Mouse (Mus musculus): ENCODE data around the gene Stk24.

The Stk24 gene

GRCm38 (mm10) chr14:121263912-121264311, 115.9 kb downstream of the Stk24 start:
- in situ Hi-C loops (cut with MseI, MboI) = no loop called here

- in situ Hi-C loops (cut with MseI, MboI) = no loop called here
These were observed 117.2 kb downstream of the Stk24 start for GRCm38 (mm10) chr14:121262606-121263005.

- in situ Hi-C loops (cut with MseI, MboI) = no loop called here
These were observed 118.5 kb downstream of the Stk24 start for GRCm38 (mm10) chr14:121261229-121261879.

DNA sequence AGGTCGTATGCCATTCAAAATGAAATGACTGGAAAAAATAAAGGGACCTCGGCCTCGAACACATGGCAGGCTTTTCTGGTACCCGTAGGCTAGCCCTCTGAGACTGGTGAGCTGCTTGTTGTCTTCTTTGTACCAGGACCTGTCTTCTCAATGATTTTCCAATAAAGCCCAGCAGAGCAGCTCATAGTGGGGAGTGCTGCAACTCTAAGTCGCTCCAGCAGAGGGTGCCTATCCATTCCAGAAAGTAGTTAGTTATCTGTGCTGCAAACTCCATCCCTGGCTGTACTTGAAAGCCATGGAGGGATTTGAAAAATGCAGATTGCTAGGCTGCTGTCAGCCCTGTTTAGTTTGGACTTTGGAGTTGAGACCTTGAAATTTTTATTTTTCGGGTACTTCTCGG, 120.0 kb downstream of the Stk24 start:
- in situ Hi-C loops (cut with MseI, MboI) = no loop called here

DNA sequence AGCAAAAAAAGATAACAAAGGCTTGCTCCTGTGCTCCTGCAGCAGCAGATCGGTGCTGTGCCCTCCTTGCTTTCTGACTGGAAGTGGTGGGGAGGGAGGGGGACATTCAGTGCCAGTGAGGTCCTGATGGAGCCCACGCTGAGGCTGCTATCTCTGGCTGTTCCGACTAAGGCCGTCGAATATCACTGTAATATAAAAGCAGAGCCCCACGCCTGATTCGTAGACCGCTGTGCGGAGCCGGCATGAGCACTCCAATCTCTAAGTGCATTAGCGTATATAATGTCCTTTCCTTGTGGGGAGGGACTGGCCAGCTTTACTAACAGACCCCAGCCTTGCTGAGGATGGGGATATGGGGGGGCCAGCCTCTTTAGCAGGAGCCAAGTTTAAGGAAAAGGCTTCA, 120.5 kb downstream of the Stk24 start:
- in situ Hi-C loops (cut with MseI, MboI) = no loop called here

GRCm38 (mm10) chr14:121256896-121257295, 122.9 kb downstream of the Stk24 start:
- in situ Hi-C loops (cut with MseI, MboI) = no loop called here

DNA sequence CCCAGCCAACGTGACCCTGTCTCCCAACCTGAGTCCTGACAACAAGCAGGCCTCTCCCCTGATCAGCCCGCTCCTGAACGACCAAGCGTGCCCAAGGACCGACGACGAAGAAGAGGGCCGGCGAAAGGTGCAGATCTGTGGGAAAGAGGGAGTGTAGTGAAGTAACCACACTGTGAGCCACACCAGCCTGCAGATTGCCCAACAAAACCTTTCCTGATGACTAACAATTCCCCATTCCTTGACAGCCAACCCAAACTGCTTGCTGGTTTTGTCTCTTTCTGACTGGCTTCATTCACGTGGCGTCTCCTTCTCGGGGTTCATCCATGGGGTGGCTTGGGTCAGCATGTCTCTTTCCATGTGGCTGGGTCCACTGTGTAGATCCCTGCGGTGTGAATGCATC, 124.3 kb downstream of the Stk24 start:
- in situ Hi-C loops (cut with MseI, MboI) = no loop called here

- in situ Hi-C loops (cut with MseI, MboI) = no loop called here
These were observed 124.9 kb downstream of the Stk24 start for GRCm38 (mm10) chr14:121254869-121255268.

DNA sequence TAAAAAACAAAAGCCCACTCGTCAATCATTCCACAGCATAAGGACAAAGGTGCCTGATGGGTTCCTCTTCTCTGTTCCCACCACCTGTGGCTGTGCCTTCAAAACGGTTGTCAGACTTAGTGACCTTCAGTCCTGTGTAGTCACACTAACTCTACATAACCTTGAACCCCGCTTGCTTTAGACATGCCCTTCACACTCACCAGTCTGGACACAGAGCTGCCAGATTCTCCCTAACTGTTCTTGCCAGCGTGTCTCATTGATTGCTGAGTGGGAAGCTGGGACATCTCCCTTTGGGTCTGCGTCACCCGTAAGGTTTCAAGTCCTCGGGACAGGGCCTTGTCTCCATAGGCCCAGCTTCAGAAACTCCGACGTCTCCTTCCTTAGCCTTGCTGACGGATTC, 127.3 kb downstream of the Stk24 start:
- in situ Hi-C loops (cut with MseI, MboI) = no loop called here

DNA sequence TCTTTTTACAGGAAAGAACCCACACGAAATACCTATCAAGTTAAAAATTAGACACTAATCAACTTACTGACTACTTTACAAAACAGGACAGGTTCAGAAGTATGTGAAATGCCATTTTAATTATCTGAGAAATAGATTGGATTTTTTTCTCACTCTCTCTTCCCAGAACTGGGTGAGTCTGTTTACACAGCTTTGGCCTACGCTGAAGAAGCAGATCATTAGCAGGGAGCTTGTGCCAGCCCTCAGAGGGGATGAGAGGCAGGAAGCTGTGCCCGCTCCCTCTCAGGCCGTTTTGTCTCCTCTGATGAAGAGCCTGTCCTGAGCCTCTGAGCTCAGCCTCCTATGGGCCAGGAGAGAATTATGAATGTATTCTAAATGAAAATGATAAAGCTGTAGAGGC, 128.1 kb downstream of the Stk24 start:
- in situ Hi-C loops (cut with MseI, MboI) = no loop called here

GRCm38 (mm10) chr14:121251099-121251498, 128.7 kb downstream of the Stk24 start:
- in situ Hi-C loops (cut with MseI, MboI) = no loop called here

DNA sequence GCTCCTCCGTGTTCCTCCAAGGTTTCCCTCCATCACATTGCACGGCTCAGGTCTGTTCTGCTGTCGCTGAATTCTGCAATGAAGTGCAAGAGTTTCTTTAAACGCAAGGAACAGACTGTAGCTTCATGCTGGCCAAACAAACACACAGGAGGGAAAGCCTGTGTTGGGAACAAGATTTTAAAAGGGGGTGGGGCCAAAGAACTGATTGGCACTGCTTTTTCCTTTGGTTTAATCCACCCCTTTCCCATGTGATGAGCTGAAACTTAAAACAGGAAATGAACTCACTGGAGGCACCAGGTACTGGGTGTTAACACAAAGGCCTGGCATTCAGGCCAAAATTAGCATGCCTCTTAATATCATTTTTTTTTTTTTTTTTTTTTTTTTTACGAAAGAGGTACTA, 131.5 kb downstream of the Stk24 start:
- in situ Hi-C loops (cut with MseI, MboI) = no loop called here

GRCm38 (mm10) chr14:121247287-121247686, 132.5 kb downstream of the Stk24 start:
- in situ Hi-C loops (cut with MseI, MboI) = no loop called here

GRCm38 (mm10) chr14:121246048-121246731, 133.6 kb downstream of the Stk24 start:
- in situ Hi-C loops (cut with MseI, MboI) = no loop called here

DNA sequence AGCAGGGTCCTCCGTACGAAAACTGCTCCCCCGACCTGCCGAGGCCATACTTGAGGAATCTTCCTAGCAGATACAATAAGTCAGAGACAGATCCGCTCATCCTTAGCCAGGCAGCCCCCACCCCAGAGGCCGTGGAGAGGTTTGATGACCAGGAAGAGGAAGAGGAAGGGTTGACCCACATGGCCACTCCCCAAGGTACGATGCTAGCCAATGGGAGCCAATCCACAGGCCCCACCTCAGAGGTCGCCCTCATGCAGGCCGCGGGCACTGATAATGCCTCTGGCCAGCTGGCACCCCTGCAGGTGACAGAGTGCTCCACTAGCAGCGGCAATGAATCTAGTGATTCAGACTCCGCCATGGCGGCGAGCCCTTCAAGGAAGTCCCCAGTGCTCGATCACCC, 135.7 kb downstream of the Stk24 start:
- in situ Hi-C loops (cut with MseI, MboI) = no loop called here

DNA sequence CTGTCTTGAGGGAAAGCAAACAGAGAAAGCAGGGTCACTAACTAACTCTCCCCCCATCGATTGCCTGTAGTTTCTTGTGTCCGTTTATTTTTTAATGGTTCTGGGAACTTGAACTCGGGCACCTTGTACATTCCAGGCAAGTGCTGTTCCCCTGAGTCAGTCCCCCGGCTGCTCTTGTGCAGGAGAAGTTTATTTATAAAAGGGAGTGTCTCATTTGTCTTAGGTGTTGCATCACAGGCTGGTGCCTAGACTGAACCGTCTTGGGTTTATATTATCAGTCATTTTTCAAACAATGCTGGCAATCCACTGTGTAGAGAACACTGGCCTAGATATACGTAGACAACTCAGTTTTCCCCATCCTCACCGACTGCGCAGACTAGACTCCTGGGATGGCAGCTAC, 140.4 kb downstream of the Stk24 start:
- in situ Hi-C loops (cut with MseI, MboI) = no loop called here

- in situ Hi-C loops (cut with MseI, MboI) = no loop called here
These were observed 141.1 kb downstream of the Stk24 start for GRCm38 (mm10) chr14:121238727-121239126.

DNA sequence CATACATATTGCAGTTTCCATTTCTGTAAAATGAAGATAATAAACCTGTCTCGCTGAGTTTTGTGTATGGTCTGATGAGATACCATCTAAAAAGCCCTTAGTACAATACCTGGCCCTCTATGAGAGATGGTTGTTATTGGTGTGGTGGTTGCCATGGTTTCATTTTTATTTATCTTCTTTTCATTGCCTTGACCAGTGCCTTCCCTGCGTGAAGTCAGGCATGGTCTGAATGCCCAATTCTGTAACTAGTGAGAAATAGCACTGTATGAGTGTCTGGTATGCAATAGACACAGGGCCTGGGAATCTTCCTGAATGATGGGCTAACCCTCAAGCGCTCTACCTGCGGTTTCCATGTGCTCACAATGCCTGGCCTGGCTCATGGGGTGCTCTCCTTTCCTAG, 143.1 kb downstream of the Stk24 start:
- in situ Hi-C loops (cut with MseI, MboI) = no loop called here
